Mouse (Mus musculus) adrenal gland (tissue): Measurements from ENCODE around the gene Stxbp6.
"Not testable (repeated sequence)": the region's sequence is repeated elsewhere in the genome, so short reads cannot be mapped to it uniquely, and the experiment has no call there.

ENCODE experiments used
- intact Hi-C: fragments of 180-260 bp; cut with DNase I; formaldehyde crosslinking; loops from one replicate; pipeline ENCODE4 v1.15.1; 2025
- long read RNA-seq, 2 experiments: library from polyadenylated mRNA; unstranded; transcript quantifications; one replicate each; pipeline ENCODE4 v2.0.0; 2020; ENCODE audit warnings: borderline replicate concordance in 1 of 2; ENCODE audit not compliant: insufficient replicate concordance in 1 of 2

Gene Stxbp6
- long read RNA-seq, experiment 1, full-length matches to known transcripts = 11 of 15 reads
- long read RNA-seq, experiment 1, partial matches to known transcripts = 0 of 15 reads
- long read RNA-seq, experiment 1, other reads (novel, unspliced or antisense) = 4 of 15 reads
- long read RNA-seq, experiment 2, full-length matches to known transcripts = 10 of 15 reads
- long read RNA-seq, experiment 2, partial matches to known transcripts = 2 of 15 reads
- long read RNA-seq, experiment 2, other reads (novel, unspliced or antisense) = 3 of 15 reads

DNA sequence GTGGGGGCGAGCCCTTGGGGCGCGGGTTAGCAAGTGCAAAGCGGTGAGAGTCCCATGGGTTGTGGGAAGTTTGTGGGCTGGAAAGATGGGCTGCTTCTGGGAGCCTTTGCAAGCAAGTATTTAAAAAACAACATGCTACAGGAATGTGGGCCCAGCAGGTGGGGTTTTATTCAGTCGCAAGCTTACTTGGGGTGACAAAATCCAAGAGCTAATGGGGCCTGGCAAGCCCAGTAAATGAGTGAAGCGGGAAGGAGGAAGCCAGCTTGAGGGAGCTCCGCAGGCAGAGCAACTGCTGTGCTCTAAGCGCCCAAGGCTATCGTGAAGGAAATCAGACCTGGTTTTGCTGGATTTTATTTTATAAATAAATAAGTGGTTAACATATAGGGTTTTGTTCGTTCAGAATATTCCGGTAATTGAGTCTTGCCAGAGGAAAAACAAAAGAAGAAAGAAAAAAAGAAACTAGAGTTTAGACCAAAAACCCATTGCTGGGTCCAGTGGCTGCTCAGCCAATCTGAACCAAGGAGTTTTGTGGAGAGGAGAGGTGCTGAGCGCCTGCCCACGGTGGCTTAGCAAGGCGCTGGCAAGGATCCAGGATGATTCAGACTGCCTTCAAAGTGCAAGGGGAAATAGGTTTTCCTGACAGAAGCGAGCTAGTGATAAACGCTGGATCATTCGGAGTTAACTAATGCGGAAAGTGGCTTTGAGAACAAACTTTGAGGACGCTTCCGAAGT lies at the start of gene Stxbp6:
Stxbp6 (minus strand) TSS at position 99 of the 732 bp plus-strand sequence.
- intact Hi-C loops = no loop called here

DNA sequence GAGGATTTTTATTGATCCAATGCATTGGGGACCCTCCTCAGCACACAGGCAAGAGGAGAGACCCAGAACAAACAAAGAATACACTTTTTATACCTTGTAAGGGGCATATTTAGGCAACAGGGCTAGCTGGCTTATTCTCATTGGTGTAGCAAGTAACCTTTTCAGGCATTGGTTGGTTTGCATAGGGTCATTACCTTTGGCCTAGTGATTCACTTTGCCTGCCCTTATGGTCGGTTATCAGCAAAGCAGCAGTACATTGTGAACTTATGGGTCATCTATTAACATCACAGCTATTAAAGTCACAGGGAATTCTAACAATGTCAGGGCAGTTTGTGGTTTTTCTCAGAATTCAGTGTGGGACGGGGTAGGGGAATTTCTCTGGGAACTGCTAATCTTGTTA lies 28.4 kb upstream of the Stxbp6 start:
- intact Hi-C loops = not testable (repeated sequence)

- intact Hi-C loops = no loop called here
Observed at GRCm38 (mm10) chr12:45093732-45094131, 19.2 kb upstream of the Stxbp6 start.

DNA sequence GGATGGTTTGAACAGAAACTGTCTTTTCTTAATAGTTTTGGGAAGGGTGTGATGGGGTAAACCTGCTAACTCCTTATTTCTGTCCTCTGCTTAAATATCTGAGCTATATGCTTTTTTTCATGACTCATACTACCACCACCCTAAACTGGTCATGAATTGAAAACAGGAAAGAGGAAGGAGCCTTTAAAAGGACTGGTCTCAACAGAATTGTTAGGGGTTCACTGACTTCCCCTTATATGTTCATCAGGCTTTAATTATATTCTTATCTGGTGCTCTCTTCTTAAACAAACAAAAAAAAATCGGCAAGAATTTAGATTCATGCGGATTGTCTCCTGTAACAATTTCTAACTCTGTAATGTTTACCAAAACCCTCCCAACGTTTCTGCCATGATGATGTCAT lies 17.9 kb upstream of the Stxbp6 start:
- intact Hi-C loops = no loop called here

DNA sequence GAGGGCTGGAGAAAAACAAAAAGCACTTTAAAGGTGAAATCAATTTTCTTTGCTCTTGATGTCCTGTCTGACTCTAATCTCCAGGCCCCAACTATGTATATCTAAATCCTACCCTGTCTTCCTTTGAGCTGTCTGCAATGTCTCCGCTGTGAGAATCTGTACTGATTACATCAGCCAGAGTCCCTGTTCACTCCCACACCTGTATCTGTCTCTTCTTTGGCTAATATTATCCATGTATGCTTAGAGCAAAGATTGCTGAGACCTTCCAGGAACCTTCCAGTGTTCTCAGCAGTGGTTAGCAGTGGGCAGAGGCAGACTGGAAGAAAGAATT lies 8.6 kb upstream of the Stxbp6 start:
- intact Hi-C loops = loop anchor here (5.0 kb wide), 1 partner anchor 236 kb away; no protein-coding TSS in a partner anchor

GRCm38 (mm10) chr12:45082379-45083144 lies 8.1 kb upstream of the Stxbp6 start:
- intact Hi-C loops = loop anchor here (5.0 kb wide), 1 partner anchor 235 kb away; no protein-coding TSS in a partner anchor

DNA sequence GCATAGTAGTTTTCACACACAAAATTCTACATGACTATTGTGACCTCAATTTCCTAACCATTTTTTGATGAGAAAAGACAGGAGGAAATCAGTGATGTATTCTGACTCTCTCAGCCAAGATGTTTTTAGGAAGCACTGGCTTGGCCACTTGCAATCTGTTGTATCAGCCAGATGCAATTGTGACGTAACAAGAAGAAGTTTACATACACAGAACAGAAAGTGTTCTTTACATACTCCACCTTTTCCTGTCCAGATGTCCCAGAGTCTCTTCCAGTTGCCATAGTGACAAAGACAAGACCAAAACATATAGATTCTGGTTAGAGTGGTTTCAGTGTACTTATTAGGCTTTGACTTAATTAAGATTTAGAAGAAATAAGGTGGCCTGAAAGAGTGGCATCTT lies 7.1 kb upstream of the Stxbp6 start:
- intact Hi-C loops = loop anchor here (5.0 kb wide), 1 partner anchor 234 kb away; no protein-coding TSS in a partner anchor

GRCm38 (mm10) chr12:45080753-45081122 lies 6.2 kb upstream of the Stxbp6 start:
- intact Hi-C loops = loop anchor here (5.0 kb wide), 1 partner anchor 233 kb away; no protein-coding TSS in a partner anchor

DNA sequence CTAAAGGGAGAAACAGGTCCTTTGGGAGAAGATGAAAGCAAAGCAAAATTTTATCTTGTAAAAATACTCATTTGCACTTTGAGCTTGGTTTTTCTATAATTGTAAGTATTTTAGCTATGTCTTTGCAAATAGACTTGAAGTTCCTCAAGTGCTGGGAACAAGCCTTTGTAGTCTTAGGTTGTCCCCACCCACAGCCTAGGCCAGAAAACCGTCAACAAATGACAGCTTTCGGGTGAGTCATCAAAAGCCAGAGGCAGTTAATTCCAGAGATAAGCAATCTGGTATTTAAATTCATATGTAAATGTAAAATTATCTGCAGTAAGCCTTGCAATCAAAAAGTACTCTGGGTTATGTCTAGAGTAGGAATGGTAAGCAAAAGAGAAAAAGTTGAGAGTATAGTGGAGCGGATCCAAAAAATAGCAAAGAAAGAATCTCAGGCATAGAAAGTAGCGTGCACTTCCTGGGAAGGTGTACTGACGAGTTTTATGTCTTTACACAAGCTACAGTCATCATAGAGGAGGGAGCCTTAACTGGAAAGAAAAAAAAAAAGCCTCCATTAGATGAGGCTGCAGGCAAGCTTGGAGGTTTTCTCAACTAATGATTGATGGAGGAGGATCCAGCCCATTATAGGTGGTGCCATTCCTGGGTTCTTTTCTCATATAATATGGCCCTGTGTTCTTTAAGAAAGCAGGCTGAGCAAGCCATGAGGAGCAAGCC lies 5.7 kb upstream of the Stxbp6 start:
- intact Hi-C loops = loop anchor here (5.0 kb wide), 1 partner anchor 233 kb away; no protein-coding TSS in a partner anchor

DNA sequence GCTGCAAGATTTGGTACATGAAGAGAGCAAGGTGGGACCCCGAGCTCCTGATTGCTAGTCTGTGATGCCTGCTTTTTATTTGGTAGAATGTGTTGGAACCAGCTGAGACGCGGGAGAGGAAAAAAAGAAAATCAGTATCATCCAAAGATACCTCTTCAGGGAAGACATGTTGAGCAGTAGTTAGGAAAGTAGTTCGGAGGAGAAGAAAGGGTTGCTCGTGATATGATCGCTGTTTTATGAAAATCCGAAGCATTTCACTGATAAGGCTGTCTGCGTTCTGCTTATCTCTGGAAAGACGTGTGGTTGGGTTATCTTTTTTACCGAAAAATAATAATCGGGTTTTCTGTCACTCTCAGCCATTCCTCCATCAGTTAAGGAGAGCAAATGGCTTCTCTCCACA lies 1.1 kb upstream of the Stxbp6 start:
- intact Hi-C loops = no loop called here

GRCm38 (mm10) chr12:45074042-45074601 lies 387 bp downstream of the Stxbp6 start:
- intact Hi-C loops = no loop called here

DNA sequence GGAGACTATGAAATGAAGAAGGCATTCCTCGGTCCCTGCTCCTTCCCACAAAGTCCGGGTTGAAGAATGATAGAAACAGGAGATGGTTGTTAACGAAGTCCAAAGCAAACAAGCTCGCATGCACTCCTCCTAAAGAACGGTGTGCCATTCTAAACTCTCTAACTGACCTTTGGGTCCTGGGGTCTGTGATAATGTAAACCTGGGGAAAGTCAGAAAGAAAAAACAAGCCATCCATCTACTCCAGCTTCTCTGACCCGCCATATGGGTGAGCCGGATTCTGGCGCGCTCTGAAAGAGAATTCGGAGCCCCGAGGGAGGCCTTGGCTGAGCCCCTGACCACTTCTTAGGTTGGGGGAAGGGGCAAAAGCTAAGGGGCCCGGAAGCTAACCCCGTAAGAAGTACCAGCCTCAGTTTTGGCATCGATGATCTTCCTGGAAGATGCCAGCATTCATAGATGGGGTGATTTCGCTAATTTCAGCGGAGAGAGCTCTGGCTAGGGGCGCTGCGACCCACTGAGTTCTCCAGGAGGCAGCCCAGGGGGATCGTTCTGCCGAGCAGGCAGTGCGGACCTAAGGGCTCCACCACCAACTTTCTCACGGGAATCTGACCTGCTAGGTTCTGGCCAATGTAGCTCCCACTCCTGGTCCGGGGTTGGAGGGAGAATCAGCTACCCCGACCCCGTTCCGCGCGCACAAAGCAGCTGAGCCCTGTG lies 1.0 kb downstream of the Stxbp6 start:
- intact Hi-C loops = no loop called here

DNA sequence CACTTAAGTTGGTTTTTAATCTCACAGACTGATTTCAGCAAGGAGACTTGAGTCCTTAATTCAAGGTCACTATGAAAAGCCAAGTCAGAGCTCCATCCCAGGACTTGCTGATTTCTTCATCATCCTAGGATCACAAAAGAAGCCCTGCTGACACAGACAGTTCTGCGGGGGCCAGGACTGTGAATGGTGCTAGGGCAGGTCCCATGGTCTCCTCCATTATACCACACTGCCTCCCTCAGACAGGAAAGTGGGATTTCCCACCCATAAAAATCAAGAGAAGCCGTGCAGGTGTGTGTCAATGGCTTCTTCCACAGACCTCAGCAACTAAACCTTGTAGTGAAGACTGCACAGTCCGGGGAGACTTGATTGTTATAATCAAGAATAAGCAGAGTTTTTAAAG lies 2.3 kb downstream of the Stxbp6 start:
- intact Hi-C loops = no loop called here

- intact Hi-C loops = no loop called here
Observed at GRCm38 (mm10) chr12:45070186-45070585, 4.3 kb downstream of the Stxbp6 start.

- intact Hi-C loops = no loop called here
Observed at GRCm38 (mm10) chr12:45068145-45068754, 6.3 kb downstream of the Stxbp6 start.

GRCm38 (mm10) chr12:45067686-45068085 lies 6.8 kb downstream of the Stxbp6 start:
- intact Hi-C loops = no loop called here

- intact Hi-C loops = no loop called here
Observed at GRCm38 (mm10) chr12:45067047-45067685, 7.3 kb downstream of the Stxbp6 start.

GRCm38 (mm10) chr12:45063606-45064005 lies 10.9 kb downstream of the Stxbp6 start:
- intact Hi-C loops = no loop called here

DNA sequence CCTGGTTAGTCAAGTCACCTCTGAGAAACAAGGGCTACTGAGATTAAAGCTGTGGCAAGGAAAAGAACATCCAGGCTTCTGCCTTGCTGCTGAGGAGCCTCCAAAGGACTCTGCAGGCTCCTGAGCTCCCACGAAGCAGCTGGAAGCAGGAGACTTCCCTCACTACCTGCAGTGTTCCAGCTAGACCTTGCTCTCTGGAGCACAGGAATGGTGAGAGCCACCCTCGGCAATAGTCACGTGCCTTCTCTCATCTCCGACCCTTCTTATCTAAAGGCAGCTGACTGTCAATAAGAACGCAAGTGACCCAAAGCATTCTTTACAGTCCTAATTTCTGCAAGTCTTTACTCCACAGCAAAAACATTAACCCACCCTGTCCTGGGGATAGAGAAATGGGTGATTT lies 13.2 kb downstream of the Stxbp6 start:
- intact Hi-C loops = no loop called here
